Mouse (Mus musculus): ENCODE data around the gene Aif1. TPM values are rescaled to one million over a fixed set of nuclear protein-coding genes. Genes with fewer than 3 reads are reported as not detected.

Aif1 gene
- total RNA-seq, 2 experiments from 2014 or later: 3.3 to 28.1 TPM

GRCm38 (mm10) chr17:35168541-35169207 is 7.2 kb downstream of the Aif1 start:
- no peak for ATAC-seq (replicated peaks; ENCODE audit: low FRiP score, poor library complexity, severe bottlenecking)

DNA sequence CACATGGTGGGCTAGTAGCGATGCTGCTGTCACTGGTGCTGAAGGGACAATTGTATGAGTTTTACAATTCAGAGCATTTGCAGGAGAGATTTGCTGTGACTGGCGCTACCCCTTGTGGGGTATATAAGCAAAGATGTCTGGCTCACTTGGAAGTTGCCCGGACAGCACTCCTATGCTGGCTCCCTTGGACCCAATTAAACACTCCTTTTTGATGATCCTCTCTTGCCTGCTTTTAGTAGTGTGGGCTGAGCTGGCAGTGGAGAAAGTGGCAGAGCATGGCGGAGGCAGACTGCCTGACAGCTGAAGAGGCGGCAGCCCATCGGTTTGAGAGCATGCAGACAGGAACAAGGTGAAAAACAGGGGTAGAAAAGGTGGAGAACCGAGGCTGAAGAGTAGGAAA is 8.1 kb downstream of the Aif1 start:
- no peak for ATAC-seq (replicated peaks; ENCODE audit: low FRiP score, poor library complexity, severe bottlenecking)

DNA sequence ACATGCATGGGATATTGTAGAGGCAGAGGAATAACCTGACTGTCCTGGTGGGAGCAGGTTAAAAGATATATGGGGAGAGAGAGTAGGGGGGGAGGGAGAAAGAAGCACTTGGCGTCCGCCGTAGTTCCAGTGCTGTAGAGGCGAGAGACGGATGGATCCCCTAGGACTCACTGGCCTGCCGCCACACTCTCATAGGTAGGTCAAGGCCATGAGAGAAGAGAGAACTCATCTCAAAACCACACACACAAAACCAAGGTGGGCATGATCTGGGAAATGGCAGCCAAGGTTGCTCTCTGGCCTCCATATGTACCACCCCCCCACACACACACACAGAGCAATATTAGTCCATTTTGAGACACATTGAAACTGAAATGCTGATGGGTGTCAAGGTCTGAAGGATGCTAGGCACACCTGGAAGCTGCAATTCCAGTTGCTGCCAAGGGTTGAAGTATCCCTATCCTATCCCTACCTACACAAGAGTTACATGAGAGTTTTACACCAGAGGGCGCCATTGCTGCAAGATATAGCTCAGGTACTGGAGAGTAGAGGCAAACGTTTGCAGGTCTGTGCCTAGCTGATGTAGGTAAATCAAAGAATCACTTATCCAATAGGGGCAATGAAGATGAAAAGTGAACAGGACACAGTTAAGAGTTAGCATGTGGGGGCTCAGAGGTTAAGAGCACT is 9.4 kb downstream of the Aif1 start:
- ATAC-seq (replicated peaks; ENCODE audit: low FRiP score, poor library complexity, severe bottlenecking): no peak

DNA sequence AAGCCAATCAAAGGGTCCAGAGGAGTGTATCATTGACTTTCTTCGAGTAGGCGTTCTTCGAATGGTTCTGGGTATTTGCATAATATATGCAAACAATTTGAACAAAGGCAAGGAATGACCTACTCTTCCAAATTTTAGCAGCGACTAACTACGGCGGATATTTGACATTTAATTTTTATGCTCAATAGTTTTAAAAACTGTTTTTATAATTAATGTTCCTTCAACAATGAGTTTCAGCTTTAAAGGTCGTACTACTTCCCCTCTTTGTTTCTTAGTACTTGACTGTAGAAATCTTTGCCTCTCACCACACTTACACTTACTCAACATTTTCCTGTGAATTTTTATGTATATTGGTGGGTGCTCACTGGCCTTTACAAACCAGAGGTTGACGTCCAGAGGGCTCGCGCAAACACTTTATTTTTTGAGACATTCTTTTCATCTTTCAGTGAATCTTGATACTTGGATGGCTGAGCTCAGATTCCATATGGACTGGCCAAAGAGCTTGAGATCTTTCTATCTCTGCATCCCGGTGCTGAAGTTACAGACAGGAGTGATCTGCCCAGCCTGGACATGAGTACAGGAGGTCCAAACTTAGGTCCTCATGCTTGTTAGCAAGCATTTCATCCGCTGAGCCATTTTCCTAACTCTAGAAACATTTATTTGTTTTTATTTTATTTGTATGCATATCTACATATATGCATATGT is 10.3 kb downstream of the Aif1 start:
- no peak for ATAC-seq (replicated peaks; ENCODE audit: low FRiP score, poor library complexity, severe bottlenecking)

GRCm38 (mm10) chr17:35164568-35165450 is 11.1 kb downstream of the Aif1 start, which contains the start of gene Prrc2a:
Prrc2a (minus strand) TSS chr17:35164897.
- peak; percentile 93 for ATAC-seq (replicated peaks; ENCODE audit: low FRiP score, poor library complexity, severe bottlenecking)

DNA sequence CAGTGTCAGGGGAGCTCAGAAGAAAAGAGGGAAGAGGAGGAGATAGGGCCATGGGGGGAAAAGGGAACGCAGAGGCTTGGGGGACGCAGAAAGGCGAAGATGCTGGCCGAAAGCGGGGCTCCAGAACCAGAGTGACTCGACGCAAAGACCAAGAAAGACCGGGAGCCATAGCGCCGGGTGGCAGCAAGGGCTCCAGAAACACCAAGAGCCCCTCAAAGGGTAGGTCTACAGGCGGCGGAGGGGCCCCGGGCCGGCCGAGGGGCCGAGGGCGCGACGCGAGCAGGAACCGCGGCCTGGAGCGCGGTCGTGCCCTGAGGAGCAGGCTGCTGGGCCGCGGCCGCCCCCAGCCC is 11.7 kb downstream of the Aif1 start:
- ATAC-seq (replicated peaks; ENCODE audit: low FRiP score, poor library complexity, severe bottlenecking): no peak

DNA sequence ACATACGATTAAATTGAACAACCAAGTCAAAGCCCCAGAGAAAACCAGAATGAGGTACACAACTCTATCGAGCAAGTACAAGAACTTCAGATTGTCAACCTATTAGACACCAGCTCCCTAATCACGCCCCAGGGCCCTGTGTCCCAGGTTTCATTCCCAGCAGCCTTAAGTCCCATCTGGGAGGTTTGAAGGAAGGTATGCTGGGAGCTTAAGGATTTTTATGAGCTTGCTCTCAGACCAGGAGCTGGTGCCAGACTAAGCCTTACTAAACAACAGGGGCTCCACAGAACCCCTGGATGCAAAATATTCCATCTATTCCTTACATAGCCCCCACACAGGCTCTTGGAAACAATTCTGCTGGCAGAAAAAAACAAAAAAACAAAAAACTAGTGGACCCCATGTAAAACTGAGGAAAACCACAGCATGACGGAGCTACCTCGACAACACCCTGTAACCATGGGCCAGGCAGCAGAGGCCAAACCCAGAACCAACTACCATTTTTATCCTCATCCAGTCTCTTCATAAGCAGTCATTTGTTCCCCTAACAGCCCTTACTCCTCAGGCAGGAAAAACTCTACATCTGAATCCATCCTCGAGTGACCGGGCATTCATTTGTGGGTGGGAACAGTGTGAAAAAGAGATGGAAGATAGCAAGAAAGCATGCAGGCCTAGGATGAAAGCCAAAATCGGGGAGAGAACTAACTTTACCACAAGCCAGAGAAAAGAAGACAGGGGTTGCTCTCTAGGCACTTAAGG is 12.4 kb downstream of the Aif1 start:
- no peak for ATAC-seq (replicated peaks; ENCODE audit: low FRiP score, poor library complexity, severe bottlenecking)

DNA sequence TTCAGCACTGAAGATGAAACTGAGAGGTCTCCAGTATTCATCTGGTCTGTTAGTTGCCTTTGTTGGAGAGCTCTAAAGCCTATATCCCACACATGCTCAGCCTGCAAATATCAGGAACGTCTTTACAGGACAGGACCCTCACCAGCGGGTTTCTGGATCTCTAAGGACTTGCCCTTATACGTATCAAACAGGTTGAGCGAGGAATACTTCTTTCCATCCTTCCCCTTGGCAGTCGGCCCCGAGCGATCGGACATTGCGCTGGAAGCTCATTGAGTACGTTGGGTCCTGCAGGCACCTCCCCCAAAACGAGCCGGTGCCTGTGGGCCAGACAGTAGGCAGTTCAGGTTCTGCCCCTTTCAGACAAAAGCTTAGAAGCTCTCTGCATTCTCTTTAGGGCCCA is 13.1 kb downstream of the Aif1 start:
- no peak for ATAC-seq (replicated peaks; ENCODE audit: low FRiP score, poor library complexity, severe bottlenecking)

- no peak for ATAC-seq (replicated peaks; ENCODE audit: low FRiP score, poor library complexity, severe bottlenecking)
Observed at GRCm38 (mm10) chr17:35162121-35162520, 13.7 kb downstream of the Aif1 start.

GRCm38 (mm10) chr17:35161421-35161820 is 14.4 kb downstream of the Aif1 start:
- ATAC-seq (replicated peaks; ENCODE audit: low FRiP score, poor library complexity, severe bottlenecking): no peak

DNA sequence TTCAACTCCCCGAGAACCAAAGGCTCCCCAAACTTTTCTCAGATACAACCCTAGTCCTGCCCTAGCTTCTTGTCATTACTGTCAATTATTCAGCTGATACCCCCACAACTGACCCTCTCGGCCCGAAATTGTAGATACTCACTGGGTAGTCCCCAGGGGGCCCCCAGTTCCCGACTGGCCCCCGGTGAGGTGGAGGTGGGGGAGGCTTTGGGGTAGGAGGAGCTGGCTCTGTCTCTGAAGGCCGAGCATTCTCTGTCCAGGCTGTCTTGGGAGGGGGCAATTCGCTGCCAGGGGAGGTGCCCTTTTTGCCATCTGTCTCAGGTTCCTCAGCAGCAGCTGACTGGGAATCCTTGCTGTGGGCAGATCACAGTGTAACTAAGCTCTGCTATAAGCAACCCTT is 16.2 kb downstream of the Aif1 start:
- no peak for ATAC-seq (replicated peaks; ENCODE audit: low FRiP score, poor library complexity, severe bottlenecking)

GRCm38 (mm10) chr17:35158850-35159593 is 16.8 kb downstream of the Aif1 start:
- ATAC-seq (replicated peaks; ENCODE audit: low FRiP score, poor library complexity, severe bottlenecking): no peak

- no peak for ATAC-seq (replicated peaks; ENCODE audit: low FRiP score, poor library complexity, severe bottlenecking)
Observed at GRCm38 (mm10) chr17:35157661-35158175, 18.1 kb downstream of the Aif1 start.

DNA sequence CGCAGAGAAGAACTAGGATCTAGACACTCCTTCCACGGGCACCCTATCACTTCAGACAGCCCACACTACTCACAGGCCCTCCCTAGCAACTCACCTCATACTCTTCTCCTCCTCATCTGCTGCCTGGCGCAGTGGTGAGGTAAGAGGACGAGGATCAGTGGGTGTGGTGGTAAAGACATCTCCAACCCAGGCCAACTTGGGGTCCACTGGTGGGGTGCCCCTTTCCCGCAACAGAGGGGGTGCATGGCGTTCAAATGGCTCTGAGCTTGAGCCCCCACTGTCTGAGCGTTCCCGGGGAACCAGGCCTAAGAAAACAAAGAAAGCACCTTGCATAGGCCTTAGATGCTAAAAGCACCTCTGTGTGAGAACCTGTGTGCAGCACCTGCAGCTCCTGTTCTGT is 18.6 kb downstream of the Aif1 start:
- no peak for ATAC-seq (replicated peaks; ENCODE audit: low FRiP score, poor library complexity, severe bottlenecking)

GRCm38 (mm10) chr17:35156461-35157200 is 19.2 kb downstream of the Aif1 start:
- ATAC-seq (replicated peaks; ENCODE audit: low FRiP score, poor library complexity, severe bottlenecking): no peak

GRCm38 (mm10) chr17:35155451-35155850 is 20.4 kb downstream of the Aif1 start:
- no peak for ATAC-seq (replicated peaks; ENCODE audit: low FRiP score, poor library complexity, severe bottlenecking)

GRCm38 (mm10) chr17:35154616-35155015 is 21.3 kb downstream of the Aif1 start:
- ATAC-seq (replicated peaks; ENCODE audit: low FRiP score, poor library complexity, severe bottlenecking): no peak

GRCm38 (mm10) chr17:35153931-35154330 is 21.9 kb downstream of the Aif1 start:
- ATAC-seq (replicated peaks; ENCODE audit: low FRiP score, poor library complexity, severe bottlenecking): no peak
